Mouse (Mus musculus) heart, postnatal 0 days (tissue): Measurements from ENCODE around the gene Clec2h.

Experiments used
- CTCF ChIP-seq: IDR thresholded peaks from 2 replicates; pipeline ENCODE4 v1.5.1; 2016; ENCODE audit warnings: antibody characterized with exemption, control low read depth, low read depth
- EP300 ChIP-seq: IDR thresholded peaks from 2 replicates; pipeline ENCODE4 v1.6.1; 2016; ENCODE audit warnings: antibody characterized with exemption, low read depth

DNA sequence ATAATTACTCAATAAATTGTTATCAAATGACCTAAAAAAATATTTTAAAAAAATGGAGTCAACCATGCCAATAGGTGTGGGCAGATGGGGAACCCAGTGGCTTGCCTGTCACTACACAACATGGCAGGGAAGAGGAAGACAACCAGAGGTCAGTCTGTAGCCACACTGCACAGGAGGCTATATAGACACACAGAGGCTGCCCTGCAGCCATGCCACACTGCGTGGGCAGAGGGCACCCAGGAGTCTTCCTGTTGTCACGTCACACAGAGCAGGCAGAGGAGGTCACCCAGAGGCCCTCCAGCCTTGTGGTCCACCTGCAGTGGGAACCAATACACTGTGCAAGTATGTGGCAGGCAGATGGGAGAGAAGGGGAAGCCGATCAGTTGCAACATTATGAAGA, 39.5 kb downstream of the Clec2h start:
- TF ChIP-seq CTCF (no peak), EP300 (no peak)
